Mouse (Mus musculus): ENCODE measurements around the gene Plin2.

- TF ChIP-seq CTCF (IDR thresholded peaks at IDR 0.05; ENCODE audit: low read depth, low read length), result no peak
- no peak for TF ChIP-seq POLR2A (IDR thresholded peaks at IDR 0.05; ENCODE audit: insufficient read depth, low read length)
Measured at GRCm38 (mm10) chr4:86679686-86680085, 9.8 kb upstream of the Plin2 start.
